Mouse (Mus musculus): ENCODE data around the gene 2010111I01Rik.
A peak's percentile ranks its signal among the peaks of the same experiment; 100 is the strongest.
"Not testable (repeated sequence)": the region's sequence is repeated elsewhere in the genome, so short reads cannot be mapped to it uniquely, and the experiment has no call there.

The 2010111I01Rik gene

DNA sequence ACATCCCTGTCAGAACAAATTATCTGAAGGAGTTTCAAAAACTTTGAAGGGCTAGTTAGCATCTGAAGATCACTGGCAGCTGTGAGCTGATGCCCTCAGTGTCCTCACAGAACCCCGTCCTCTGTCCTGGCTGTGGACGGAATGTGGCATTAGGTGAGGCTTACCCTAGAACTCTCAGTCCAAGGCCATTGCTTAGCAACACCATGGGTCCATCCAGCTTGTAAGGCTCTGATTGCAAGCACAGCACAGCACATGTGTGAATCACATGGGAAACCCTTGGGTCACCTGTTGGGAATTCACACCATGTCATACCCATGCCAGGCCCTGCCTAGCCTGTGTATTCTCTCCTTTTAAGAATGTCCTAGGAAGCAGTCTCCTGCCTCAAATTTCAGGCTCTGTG is 332.3 kb downstream of the 2010111I01Rik start:
- DNase-seq: no peak

DNA sequence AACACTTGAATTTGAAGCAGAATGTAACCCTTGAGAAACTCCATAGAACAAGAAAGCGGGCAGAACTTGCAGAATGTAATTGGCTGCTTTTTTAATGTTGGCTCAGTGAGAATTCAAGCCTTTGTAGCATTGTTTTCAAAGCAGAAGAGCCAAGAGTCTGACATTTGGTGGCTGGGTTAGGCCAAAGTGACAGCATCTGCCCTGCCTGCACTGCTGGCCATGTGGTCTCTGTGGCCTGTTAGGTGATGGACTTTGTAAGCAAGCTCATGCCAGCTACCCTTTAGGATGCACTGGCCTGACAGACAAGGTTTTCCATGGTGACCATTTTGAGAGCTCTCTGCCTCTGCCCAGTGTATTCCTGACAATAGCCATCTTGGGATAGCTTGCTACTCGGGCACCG is 333.2 kb downstream of the 2010111I01Rik start:
- no peak for DNase-seq

DNA sequence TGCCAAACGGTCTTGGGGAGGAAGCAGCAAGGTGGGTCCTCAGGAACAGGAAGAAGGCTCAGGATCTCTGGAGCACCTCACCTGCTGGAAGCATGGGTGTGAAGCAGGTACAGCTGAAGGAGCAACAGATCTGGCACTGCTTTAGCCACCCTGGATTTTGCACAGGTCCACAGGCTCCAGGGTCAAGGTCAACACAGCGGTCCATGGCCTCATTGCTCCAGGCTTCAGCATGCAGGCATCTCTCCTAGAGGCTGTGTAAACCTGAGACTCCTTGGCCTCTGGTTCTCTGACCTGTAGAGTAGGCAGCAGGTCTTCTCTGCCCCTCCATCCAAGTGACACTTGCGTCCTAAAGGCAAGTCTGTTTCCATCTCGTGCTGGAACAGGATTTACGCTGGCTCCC is 334.2 kb downstream of the 2010111I01Rik start:
- DNase-seq: no peak

DNA sequence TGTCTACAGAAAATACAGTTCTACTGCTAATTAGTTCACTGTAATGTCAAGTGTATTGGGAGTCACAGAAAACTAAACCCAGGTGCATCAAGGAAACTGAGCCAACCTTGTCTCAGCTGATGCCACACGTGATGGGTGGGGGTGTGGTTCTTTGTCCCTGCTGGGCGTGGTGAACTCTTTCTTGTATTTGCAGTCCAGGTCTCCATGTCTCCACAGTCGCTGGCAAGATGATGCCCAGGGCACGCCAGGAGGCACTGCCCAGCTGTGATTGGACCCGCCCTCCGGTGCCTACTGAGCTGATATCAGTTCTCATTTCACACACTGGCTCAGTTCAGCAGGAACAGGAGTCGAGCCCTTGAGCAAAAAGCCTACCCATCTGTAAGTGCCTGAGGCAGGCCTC is 336.2 kb downstream of the 2010111I01Rik start:
- no peak for DNase-seq

DNA sequence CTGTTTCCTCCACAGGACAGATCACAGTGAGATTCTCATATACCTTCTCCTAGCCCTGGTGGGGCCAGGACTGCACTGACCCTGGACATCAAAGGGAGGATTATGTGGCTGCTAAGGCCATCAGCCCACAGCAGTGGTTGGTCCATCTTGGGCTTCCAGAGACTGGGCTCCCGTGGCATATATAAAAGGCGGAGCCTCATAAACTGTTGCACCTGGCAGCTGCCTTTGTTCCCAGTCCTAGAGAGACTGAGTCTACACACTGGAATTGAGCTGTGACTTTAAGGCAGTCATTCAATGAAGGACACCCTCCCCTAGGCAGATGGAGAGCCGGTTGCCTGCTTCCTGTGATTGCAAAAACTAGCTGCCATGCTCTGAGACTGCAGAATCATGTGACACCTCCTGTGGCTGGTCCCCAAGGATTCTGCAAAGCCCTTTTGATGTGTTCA is 337.1 kb downstream of the 2010111I01Rik start:
- DNase-seq: no peak

DNA sequence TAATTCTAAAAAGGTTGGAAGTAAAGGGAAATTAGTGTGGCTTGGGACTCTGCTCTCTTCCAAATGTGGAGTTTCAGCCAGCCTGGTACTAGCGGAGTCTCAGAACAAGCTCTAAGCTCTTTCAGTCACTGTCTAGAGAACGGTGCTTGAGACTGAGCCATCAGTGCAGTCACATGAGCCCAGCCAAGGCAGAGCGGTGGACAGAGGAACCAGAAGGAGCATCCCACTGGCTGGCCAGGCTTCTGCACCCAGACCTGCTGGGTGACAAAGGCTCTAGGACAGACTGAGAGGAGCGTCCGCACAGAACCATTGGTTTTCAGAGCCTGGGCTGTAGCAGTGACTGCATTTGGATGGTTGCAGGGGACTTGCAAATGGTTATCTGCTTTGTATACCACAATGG is 337.7 kb downstream of the 2010111I01Rik start:
- no peak for DNase-seq

DNA sequence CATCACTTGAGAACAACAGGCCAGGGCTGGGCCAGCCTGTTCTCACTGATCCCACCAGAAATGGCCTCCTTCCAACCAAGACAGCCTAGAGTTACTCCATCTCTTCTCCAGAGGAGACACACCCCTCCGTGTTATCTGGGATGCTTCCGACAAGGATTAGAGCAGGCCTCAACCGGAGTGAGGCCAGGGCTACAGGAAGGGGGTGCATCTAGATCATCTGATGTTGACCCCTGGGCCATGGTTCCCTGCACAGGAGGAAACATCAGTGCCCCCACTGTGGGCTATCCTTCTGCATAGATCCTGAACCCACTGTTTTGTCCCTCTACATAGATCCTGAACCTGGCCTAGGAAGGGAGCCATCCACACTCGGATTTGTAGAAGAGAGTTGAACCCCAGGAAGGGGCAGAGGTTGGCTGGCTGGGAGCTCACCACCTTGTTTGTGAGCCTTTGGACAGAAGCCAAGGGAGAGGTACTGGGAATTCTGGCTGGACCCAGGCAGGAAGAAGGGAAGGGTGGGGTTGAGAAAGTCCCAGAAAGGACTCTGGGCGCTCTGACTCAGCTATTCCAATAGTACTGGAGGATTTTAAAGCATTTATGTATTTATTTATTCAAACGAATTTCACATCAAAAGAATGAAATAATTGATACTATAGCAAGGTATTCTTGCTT is 339.6 kb downstream of the 2010111I01Rik start:
- DNase-seq: no peak

DNA sequence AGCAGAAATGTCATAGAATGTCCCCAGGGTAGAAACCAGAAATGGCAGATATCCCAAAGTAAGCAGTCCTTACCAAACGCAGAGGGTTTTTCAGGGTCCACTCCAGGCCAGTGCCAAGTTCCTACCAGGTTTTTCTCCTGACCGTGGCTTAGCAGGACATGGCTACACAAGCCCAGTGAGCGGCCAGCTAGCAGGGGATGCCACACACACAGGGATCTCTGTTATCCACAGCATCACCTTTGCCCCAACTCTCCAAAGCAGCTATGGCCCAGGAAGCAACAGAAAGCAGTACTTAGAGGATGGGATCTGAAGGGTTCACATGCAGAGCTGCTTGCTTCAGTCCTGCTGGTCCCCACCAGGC is 340.1 kb downstream of the 2010111I01Rik start:
- DNase-seq: no peak

DNA sequence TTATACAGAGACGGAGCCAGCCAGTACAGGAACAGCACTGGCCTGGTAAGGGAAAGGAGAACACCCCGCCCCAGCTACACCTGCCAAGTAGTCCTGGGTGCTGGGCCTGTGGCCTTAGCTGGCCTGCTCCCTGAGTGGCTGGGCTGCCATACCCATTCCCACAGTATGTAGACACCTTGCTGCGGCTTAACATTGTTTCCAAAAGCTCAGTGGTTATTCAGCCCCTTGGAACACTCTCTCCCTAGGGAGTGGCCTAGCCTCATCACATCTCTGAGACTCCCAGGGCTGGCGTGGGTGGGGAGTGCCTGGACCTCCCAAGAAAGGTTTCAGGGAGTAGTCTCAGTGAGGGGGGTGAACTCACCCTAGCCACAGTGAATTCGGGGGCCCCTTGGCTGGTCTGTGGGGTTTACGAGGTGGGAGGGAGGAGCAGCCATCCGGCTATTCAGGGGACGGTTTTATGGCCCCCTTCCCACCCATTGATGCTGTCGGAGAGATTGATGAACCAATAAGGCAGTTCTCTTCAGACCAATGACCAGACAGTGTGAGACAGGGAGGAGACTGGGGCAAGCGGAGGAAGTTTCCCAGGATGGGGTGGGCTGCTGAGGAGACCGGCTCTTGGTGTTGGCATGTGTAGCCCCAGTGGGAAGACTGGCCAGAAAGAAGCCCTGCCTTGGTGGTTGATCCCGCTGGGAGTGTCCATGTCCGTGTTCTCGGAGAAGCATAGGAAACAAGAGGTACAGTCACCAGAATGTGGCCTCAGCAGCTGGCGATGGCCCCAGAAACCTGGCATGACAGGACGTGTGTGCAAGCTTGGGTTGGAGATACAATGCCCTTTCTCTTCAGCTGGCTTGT is 340.7 kb downstream of the 2010111I01Rik start:
- DNase-seq: no peak

DNA sequence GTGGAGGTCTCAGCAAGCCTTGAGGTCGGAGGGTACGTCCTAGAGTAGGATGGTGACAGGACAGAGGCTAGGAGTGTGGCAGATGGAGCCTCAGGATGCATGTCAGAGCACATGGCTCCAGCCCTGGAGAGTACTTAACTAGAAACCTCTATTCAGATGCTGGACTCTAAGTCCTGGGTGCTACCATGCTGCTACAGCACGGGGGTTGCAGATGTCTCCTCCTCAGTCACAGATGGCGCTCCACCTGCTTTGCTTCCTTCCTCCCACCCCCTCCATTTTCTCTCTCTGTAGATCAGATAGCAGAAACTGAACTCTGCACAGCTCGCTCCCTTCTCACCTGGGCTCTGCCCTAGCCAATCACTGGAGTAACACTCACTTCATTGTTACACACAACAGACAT is 342.1 kb downstream of the 2010111I01Rik start:
- peak; percentile 39 for DNase-seq

DNA sequence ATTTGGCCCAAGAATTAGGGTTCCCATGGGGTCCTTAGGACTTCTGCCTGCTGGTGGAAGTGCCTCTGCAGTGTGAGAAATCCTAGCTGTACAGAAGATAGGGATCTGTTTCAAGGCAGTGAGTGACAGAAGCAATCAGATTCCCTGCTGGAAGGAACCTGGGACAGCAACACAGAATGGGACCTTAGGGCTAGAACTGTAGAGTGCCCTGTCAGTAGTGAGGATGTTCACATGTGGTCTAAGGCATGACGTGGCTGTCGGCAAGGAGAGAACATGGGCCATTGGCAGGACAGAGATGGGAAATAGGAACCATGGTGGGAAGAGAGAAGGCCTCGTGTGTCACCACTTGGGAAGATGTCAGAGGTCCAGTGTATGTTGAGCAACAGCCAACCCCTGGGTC is 344.9 kb downstream of the 2010111I01Rik start:
- no peak for DNase-seq

DNA sequence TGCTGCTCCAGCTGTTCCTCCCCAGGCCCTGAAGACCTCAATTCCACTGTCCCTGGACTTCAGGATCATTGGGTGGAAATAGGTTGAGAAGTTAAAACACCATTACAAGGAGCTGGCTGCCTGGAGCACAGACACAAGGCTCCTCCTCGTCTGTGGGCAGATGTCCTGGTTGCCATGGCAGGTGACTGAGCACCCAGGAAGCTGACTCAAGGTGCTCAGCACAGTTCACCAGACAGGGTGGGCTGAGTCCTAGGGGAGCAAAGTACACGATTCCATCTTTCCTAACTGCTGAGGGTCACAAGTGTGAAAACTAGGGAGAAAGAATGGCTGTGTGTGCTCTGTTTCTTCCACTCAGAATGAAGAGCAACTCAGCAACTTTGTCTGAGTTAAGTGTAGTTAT is 346.5 kb downstream of the 2010111I01Rik start:
- no peak for DNase-seq

DNA sequence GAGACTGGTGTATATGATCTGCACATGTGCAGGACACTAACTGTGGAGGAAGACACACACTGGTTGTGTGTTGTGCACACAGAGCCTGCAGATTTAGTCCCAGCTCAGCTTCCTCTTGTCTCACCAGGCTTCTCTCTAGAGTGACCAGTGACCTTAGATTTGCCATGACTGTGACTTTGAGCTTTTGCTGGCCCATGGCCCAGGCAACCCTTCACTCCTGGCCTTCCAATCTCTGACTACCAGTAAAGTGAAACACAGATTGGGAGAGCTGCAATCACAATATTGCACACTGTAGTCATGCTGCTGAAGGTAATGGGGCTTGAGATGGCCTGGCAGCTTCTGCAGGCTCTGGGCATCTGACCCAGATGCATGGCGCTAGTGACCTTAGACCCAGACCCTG is 348.6 kb downstream of the 2010111I01Rik start:
- no peak for DNase-seq

DNA sequence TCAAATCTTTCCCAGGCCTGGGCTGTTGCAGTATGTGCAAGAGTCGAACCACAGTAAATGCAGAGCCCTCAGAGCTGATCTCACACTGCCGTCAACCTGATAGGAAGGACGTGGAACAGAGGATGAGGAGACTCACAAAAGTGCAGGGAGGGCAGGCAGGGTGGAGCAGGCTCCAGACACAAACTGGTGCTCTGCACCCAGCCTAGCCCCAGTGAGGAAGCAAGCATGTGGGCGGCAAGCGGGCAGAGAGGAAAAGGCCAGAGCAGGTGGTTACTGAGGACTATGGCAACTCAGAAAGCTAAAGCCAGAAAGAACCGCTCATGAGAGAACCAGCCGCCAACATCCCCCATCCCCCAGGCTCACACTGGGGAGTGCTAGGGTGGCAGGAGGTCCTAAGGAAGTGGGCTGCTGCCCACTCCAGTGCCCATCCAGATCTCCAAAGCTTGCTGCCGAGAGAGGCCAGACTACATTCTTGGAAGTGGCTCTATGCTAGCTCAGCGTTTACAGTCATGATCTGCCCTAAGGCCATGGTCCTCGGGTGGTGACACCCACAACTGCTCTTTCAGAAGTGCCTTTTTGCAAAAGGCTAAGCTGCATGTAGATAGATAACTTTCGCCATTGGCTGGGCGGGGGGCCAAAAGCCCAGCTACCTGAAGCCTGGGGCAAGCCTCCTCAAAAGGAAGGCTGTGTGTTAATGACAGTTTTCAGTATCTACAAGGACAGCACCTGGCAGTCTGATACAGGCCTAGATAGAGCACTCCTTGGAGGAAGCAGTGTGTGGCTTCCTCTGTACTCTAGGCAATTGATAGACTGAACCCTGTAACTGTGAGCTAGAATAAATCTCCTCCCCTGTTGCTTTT is 349.3 kb downstream of the 2010111I01Rik start:
- DNase-seq: no peak

DNA sequence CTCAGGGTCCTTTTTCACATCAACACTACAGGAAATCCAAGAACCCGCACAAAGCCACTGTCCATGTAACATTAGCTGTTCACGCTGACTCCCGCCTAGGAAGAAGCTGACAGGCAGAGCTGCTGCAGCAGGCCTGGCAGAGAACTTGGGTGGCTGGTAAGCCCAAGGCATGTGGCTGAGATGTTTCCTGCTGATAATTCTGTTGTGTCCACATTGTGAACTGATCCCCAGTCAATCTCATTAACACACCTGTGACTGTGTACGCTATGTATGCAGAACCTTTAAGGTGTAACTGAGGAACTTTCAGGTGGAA is 349.9 kb downstream of the 2010111I01Rik start:
- DNase-seq: no peak

DNA sequence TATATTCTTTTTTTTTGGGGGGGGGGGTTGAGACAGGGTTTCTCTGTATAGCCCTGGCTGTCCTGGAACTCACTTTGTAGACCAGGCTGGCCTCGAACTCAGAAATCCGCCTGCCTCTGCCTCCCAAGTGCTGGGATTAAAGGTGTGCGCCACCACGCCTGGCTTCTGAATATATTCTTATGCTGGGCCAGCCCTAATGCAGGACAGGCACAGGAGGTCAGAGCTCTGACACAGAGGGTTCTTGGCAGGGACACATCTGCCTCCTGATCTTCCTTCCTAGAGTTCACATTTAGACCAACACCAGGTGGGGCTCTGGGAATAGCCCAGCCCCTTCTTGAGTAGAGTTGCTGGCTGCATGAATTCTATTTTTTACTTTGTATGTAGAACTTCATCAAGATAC is 350.4 kb downstream of the 2010111I01Rik start:
- DNase-seq: not testable (repeated sequence)

DNA sequence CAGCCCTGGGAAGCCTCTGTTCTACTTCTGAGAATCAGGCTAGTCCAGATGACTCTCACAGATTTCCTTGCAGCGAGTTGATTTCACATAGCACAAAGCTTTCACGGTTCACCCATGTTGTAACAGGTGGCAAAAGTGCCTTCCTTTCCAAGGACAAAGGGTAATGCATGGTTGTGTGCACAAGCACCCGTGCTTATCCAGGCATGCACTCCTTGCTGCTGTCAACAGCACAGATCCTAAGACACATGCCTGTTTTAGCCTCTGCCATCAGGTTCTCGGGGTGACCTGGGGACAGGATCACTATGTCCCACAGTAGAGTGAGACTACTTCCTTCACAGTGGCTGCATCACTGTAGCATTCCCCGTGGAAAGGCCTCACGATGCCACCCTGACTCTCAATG is 351.1 kb downstream of the 2010111I01Rik start:
- DNase-seq: no peak

DNA sequence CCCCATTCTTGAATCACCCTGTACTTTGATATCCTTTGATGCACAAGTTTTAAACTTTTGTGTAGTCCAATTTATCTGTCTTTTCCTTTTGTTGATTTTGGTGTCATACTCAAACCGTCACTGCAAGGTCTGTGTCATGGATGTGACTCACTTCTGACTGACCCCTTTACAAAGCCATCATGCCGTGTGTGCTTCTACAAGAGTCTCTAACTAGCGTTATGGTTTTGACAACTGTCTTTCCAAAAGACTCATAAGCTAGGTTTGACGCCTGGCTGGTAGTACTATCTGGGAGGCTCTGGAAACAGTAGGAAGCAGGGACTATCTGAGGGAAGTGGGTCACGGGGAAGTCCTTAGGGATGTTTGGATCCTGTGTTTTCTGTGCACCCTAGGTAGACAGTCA is 351.7 kb downstream of the 2010111I01Rik start:
- DNase-seq: no peak

DNA sequence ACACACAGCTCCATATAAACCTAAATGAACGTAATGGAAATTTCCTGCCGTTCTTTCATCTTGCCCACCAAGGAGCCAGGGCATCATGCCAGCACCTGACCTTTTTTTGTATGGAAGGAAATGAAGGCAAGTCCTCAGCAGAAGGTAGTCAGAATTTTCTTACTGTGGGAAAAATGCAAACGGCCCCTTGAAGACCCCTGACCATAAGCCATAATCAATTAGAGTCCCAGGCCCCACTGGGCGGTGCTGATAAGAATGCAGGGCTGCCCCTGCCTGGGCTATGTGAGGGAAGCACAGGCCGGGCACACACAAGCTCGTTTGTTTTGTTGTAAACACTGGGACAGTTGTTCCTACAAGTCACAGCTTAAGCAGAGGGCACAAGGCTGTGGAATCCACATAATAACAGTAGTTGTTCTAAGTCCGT is 353.0 kb downstream of the 2010111I01Rik start:
- DNase-seq: no peak

DNA sequence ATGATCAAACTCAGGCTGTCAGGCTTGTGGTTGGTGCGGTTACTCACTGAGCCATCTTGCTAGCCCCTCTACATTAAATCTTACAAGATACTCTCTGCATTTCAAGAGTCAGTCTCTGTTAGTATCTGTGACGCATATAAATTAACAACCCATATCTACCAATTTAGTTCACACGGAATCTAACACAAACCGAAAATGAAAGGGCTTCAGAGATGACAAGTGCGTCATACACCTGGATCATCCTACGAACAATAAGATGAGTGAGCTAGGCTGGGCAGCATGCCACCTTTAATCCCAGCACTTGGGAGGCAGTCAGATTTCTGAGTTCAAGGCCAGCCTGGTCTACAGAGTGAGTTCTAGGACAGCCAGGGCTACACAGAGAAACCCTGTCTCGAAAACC is 355.1 kb downstream of the 2010111I01Rik start:
- DNase-seq: no peak

DNA sequence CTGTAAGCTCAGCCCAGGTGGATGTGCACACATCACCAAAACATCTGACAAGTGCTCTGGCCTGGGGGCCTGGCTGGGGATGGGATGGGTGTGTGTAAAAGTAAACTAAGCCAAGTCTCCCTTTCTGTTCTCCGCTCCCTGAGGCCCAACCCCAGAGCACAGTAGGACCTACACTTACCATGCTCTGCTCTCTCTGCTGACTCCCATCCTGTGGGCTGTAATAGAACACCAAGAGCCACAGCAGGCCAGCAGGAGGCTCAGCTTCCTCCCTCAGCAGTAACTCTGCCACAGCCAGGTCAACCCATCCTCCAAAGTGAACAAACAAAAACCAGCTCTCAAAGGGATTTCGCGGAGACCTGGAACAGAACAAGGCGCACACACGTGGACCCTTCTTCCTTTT is 357.0 kb downstream of the 2010111I01Rik start:
- no peak for DNase-seq

DNA sequence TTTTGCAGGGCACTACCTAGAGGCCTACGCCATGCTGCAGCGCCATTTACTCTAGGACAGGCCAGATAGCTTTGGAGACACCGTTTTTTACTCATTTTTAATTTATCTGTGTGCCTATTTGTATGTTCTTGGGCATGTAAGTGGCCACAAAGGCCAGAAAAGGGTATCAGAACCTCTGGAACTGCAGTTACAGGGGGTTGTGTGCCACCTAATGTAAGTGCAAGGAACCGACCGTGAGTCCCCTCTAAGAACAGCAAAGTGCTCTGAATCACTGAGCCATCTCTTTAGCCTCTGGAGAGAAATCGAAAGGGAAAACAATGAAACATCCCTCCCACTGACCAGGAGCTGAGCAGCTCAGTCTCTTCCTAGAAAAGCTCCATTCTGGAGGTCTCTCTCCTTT is 358.1 kb downstream of the 2010111I01Rik start:
- no peak for DNase-seq

DNA sequence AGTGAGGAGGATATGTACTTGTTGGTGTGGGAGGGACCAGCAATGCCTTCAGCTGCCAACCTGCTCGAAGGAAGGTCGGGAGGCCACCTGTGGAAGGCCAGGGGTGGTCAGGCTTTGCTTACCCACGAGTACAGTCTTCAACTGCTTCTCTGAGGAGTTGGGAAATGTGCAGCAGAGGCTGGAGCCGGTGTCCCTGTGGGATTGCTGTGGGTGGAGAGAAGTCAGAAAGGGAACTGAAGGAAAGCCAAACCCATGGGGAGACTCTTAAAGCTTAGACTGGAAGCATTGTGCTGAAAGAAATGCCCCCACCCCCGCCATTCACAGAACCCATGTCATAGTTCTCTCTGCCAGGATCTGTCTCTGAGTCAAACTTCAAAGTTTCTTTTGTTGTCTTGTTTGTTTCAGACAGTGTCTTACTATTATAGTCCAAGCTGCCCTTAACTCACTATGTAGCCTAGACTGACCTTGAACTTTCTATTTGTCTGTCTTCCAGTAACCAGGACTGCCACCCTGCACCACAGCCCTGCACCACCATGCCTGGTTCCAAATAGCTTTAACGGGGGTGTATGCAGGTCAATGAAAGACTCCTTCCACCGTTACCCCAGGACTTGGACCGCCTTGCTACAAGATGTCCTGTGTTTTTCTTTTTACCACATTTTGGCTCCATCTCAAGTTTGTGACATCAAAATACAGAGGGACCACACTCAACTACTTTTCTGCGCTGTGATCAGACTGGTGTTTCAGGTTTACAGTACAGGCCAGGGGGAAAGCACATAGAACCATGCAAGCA is 358.8 kb downstream of the 2010111I01Rik start:
- no peak for DNase-seq
